Mouse (Mus musculus) hindbrain, embryonic 16.5 days (tissue): ENCODE measurements at regions not wholly inside any gene's neighbourhood (a gene's known extent, or its start where the extent isn't known, plus 50 kb on each side); places are given as distances from the start of the nearest gene placed in this dataset.
A peak's percentile ranks its signal among the peaks of the same experiment; 100 is the strongest.

Experiments used
- ATAC-seq: fragments of 200-750 bp; cut with Nextera tagmentation; 2 replicates; pipeline ENCODE4 v1.8.0; 2017; ENCODE audit warnings: moderate TSS enrichment, moderate library complexity
- H3K27ac ChIP-seq: fragments of 300-500 bp; sonication (generic); 2 replicates; pipeline ENCODE4 v1.5.1; 2014; ENCODE audit warnings: low read depth, mild to moderate bottlenecking, control low read depth, low read length, moderate library complexity
- H3K27me3 ChIP-seq: fragments of 300-500 bp; sonication (generic); replicated peaks from 2 replicates; pipeline ENCODE4 v1.6.1; 2014; ENCODE audit warnings: low read length; ENCODE audit not compliant: control insufficient read depth, insufficient read depth
- H3K36me3 ChIP-seq: fragments of 300-500 bp; sonication (generic); 2 replicates; pipeline ENCODE4 v1.6.1; 2014; ENCODE audit warnings: mild to moderate bottlenecking, low read length, moderate library complexity, mixed read lengths; ENCODE audit not compliant: control insufficient read depth, insufficient read depth
- H3K4me1 ChIP-seq: fragments of 300-500 bp; sonication (generic); 2 replicates; pipeline ENCODE4 v1.6.1; 2014; ENCODE audit warnings: low read depth, low read length; ENCODE audit not compliant: control insufficient read depth, insufficient read depth
- H3K4me2 ChIP-seq: fragments of 300-500 bp; sonication (generic); 2 replicates; pipeline ENCODE4 v1.6.1; 2014; ENCODE audit warnings: mild to moderate bottlenecking, low read length, control low read depth, moderate library complexity
- H3K4me3 ChIP-seq: fragments of 300-500 bp; sonication (generic); 2 replicates; pipeline ENCODE4 v1.5.1; 2014; ENCODE audit warnings: mild to moderate bottlenecking, low read length, control low read depth, moderate library complexity
- H3K9ac ChIP-seq: fragments of 300-500 bp; sonication (generic); 2 replicates; pipeline ENCODE4 v1.6.1; 2014; ENCODE audit warnings: low read depth, mild to moderate bottlenecking, control low read depth, low read length, moderate library complexity
- H3K9me3 ChIP-seq: fragments of 300-500 bp; sonication (generic); 2 replicates; pipeline ENCODE4 v1.6.1; 2014; ENCODE audit warnings: mild to moderate bottlenecking, low read length, moderate library complexity; ENCODE audit not compliant: control insufficient read depth
- WGBS: fragments of 180-500 bp; shearing (Covaris S2); extraction: QIAGEN DNeasy Blood & Tissue Kit; methylation state at CpG from one replicate; pipeline ENCODE4 v1.1.7; 2014; 5-methylcytosine and 5-hydroxymethylcytosine counted together

- Histone ChIP-seq H3K4me2 (no peak overlapping the region), H3K27me3 (no peaks in the 10 kb centered on the region), H3K9ac (no peak overlapping the region), H3K4me1 (peaks cover 5% of the 10 kb centered on the region; the same call in 1 of the 2 replicates), H3K36me3 (no peaks in the 10 kb centered on the region), H3K9me3 (no peaks in the 10 kb centered on the region), H3K4me3 (no peak overlapping the region), H3K27ac (no peak overlapping the region)
- ATAC-seq, result peak; percentile 57
- 51% methylated on average over 13 of the region's 13 CpGs for WGBS
These were observed 253.4 kb upstream of the Hnrnpa3 start for GRCm38 (mm10) chr2:75405524-75406214.

- no peak overlapping the region for H3K4me3 ChIP-seq
- peaks cover 5% of the 10 kb centered on the region; the same call in 1 of the 2 replicates for H3K4me1 ChIP-seq
- no peaks in the 10 kb centered on the region for H3K27me3 ChIP-seq
- no peak overlapping the region for H3K27ac ChIP-seq
- no peak overlapping the region for H3K9ac ChIP-seq
- ATAC-seq, result peak; percentile 62
- H3K36me3 ChIP-seq, result no peaks in the 10 kb centered on the region
- H3K9me3 ChIP-seq, result no peaks in the 10 kb centered on the region
- WGBS, result 53% methylated on average over 6 of the region's 6 CpGs
- no peak overlapping the region for H3K4me2 ChIP-seq
These were observed 252.2 kb upstream of the Hnrnpa3 start for GRCm38 (mm10) chr2:75406721-75407455.

- Histone ChIP-seq H3K27ac (no peak overlapping the region), H3K9me3 (no peaks in the 10 kb centered on the region), H3K36me3 (no peaks in the 10 kb centered on the region), H3K4me2 (no peak overlapping the region), H3K4me1 (peaks cover 5% of the 10 kb centered on the region; the same call in 1 of the 2 replicates), H3K27me3 (no peaks in the 10 kb centered on the region), H3K9ac (no peak overlapping the region), H3K4me3 (no peak overlapping the region)
- ATAC-seq, result 0 out of 2 replicates have a peak, but pooled peaks have one; percentile 34
- 63% methylated on average over 4 of the region's 4 CpGs for WGBS
These were observed 251.5 kb upstream of the Hnrnpa3 start for GRCm38 (mm10) chr2:75407560-75407959.

- WGBS, result 86% methylated on average over 2 of the region's 2 CpGs
- no peak overlapping the region for H3K9ac ChIP-seq
- H3K4me1 ChIP-seq, result peaks cover 5% of the 10 kb centered on the region; the same call in 1 of the 2 replicates
- H3K27me3 ChIP-seq, result no peaks in the 10 kb centered on the region
- H3K9me3 ChIP-seq, result no peaks in the 10 kb centered on the region
- H3K4me3 ChIP-seq, result no peak overlapping the region
- no peak overlapping the region for H3K27ac ChIP-seq
- no peaks in the 10 kb centered on the region for H3K36me3 ChIP-seq
- no peak for ATAC-seq
- H3K4me2 ChIP-seq, result no peak overlapping the region
These were observed 251.0 kb upstream of the Hnrnpa3 start for GRCm38 (mm10) chr2:75408016-75408415.

- no peaks in the 10 kb centered on the region for H3K36me3 ChIP-seq
- ATAC-seq, result no peak
- no peak overlapping the region for H3K4me2 ChIP-seq
- H3K9me3 ChIP-seq, result no peaks in the 10 kb centered on the region
- no peaks in the 10 kb centered on the region for H3K27me3 ChIP-seq
- H3K4me3 ChIP-seq, result no peak overlapping the region
- H3K27ac ChIP-seq, result no peak overlapping the region
- H3K4me1 ChIP-seq, result peaks cover 5% of the 10 kb centered on the region; the same call in 1 of the 2 replicates
- no peak overlapping the region for H3K9ac ChIP-seq
- WGBS, result 88% methylated on average over 7 of the region's 7 CpGs
These were observed 249.3 kb upstream of the Hnrnpa3 start for GRCm38 (mm10) chr2:75409806-75410205.

- Histone ChIP-seq H3K4me3 (no peak overlapping the region), H3K9ac (no peak overlapping the region), H3K4me1 (no peaks in the 10 kb centered on the region), H3K27ac (no peak overlapping the region), H3K36me3 (no peaks in the 10 kb centered on the region), H3K9me3 (no peaks in the 10 kb centered on the region), H3K27me3 (no peaks in the 10 kb centered on the region), H3K4me2 (no peak overlapping the region)
- no peak for ATAC-seq
- 91% methylated on average over 5 of the region's 5 CpGs for WGBS
These were observed 246.3 kb upstream of the Hnrnpa3 start for GRCm38 (mm10) chr2:75412735-75413134.

GRCm38 (mm10) chr2:75418689-75419088, 240.4 kb upstream of the Hnrnpa3 start:
- no peak overlapping the region for H3K9ac ChIP-seq
- peaks cover under 1% of the 10 kb centered on the region for H3K4me1 ChIP-seq
- no peak overlapping the region for H3K4me3 ChIP-seq
- no peaks in the 10 kb centered on the region for H3K27me3 ChIP-seq
- no peaks in the 10 kb centered on the region for H3K9me3 ChIP-seq
- H3K27ac ChIP-seq, result no peak overlapping the region
- H3K36me3 ChIP-seq, result no peaks in the 10 kb centered on the region
- WGBS, result 80% methylated on average over 2 of the region's 2 CpGs
- H3K4me2 ChIP-seq, result no peak overlapping the region
- ATAC-seq, result no peak

GRCm38 (mm10) chr2:75419142-75419541, 239.9 kb upstream of the Hnrnpa3 start:
- Histone ChIP-seq H3K4me1 (peaks cover 5% of the 10 kb centered on the region), H3K4me3 (no peak overlapping the region), H3K27me3 (no peaks in the 10 kb centered on the region), H3K4me2 (no peak overlapping the region), H3K9ac (no peak overlapping the region), H3K27ac (no peak overlapping the region), H3K9me3 (no peaks in the 10 kb centered on the region), H3K36me3 (no peaks in the 10 kb centered on the region)
- ATAC-seq, result no peak
- WGBS, result 94% methylated on average over 1 of the region's 1 CpGs
